Comparison of ENCODE assay signal across 9 mouse cellular contexts in the genomic region with DNA sequence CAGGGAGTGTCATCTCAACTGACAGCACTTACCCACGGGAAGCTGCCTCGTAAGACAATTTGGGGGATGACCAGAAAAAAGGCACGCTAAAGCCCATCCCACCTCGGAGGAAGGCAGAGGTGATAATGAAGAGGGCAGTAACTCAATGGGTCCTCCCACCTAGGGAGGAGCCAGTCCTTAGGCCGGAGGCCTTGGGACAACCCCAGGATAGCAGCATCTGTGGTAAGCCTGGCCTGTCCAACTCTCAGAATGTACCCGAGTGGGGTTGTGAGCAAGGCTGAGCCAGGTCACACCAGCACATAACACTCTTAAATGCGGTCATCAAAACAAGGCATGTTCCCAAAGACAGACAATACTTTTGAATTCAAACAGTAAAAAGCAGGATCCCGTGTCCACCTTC. TPM values are rescaled to one million over a fixed set of nuclear protein-coding genes. Genes with fewer than 3 reads are reported as not detected.
DNase-seq lines count a peak whose midpoint lies in the region; ATAC-seq and TF ChIP-seq lines count a peak whose summit lies in the region.
"Had no signal": no experiment of that assay in that cellular context is flagged by ENCODE, and none has a peak within 500 bp of the region (broad histone marks: within the 10 kb centered on the region; RNA-seq: fewer than 3 reads in every experiment).

No protein-coding gene starts in this region.

- no peaks in the 10 kb centered on the region for H3K36me3 ChIP-seq in heart, adult 2 months (ENCODE audit: control insufficient read depth, insufficient read depth, low read length)
- peaks cover 50% of the 10 kb centered on the region for H3K36me3 ChIP-seq in hindbrain, embryonic 10.5 days
- peaks cover 42% of the 10 kb centered on the region for H3K36me3 ChIP-seq in limb, embryonic 15.5 days
- peaks cover 39% of the 10 kb centered on the region for H3K36me3 ChIP-seq in stomach, embryonic 15.5 days

- TF ChIP-seq EP300 in heart, adult 2 months (IDR thresholded peaks at IDR 0.05; ENCODE audit: insufficient read depth, low read depth, low read length) = no peak

- H3K9ac ChIP-seq in heart, adult 2 months (ENCODE audit: low read depth, low read length) = 0 out of 2 replicates have a peak overlapping the region, but pooled peaks have one; percentile 2
- peak overlapping the region; percentile 100; the same call in 1 of the 2 replicates for H3K9ac ChIP-seq in limb, embryonic 15.5 days
- H3K9ac ChIP-seq in stomach, embryonic 15.5 days = 0 out of 2 replicates have a peak overlapping the region, but pooled peaks have one; percentile 100

- H3K4me3 ChIP-seq in heart, adult 2 months = peak overlapping the region; percentile 59; the same call in 1 of the 2 replicates
- H3K4me3 ChIP-seq in brown adipose tissue, adult 24 weeks (ENCODE audit: insufficient read depth, low read depth, low read length) = peak overlapping the region; percentile 73
- H3K4me3 ChIP-seq in hindbrain, embryonic 10.5 days = peak overlapping the region; percentile 77
- H3K4me3 ChIP-seq in limb, embryonic 15.5 days = peak overlapping the region; percentile 96
- peak overlapping the region; percentile 97 for H3K4me3 ChIP-seq in stomach, embryonic 15.5 days (replicated peaks)

- no peak for ATAC-seq in limb, embryonic 15.5 days (ENCODE audit: insufficient number of reproducible peaks, low FRiP score, low TSS enrichment, low read depth)
- no peak for ATAC-seq in stomach, embryonic 15.5 days (ENCODE audit: insufficient read depth, low FRiP score, low read depth)

- H3K27ac ChIP-seq in heart, adult 2 months = no peak overlapping the region
- H3K27ac ChIP-seq in brown adipose tissue, adult 24 weeks (replicated peaks; ENCODE audit: low read depth, low read length) = no peak overlapping the region
- no peak overlapping the region for H3K27ac ChIP-seq in hindbrain, embryonic 10.5 days
- H3K27ac ChIP-seq in limb, embryonic 15.5 days = no peak overlapping the region
- no peak overlapping the region for H3K27ac ChIP-seq in stomach, embryonic 15.5 days

- H3K4me1 ChIP-seq in heart, adult 2 months (ENCODE audit: control insufficient read depth, insufficient read depth, low read length) = peaks cover 4% of the 10 kb centered on the region; the same call in 1 of the 2 replicates
- peaks cover 8% of the 10 kb centered on the region; the same call in 1 of the 2 replicates for H3K4me1 ChIP-seq in brown adipose tissue, adult 24 weeks (ENCODE audit: control insufficient read depth, insufficient read depth, insufficient read length, low read length)
- H3K4me1 ChIP-seq in hindbrain, embryonic 10.5 days (replicated peaks) = peaks cover 26% of the 10 kb centered on the region
- peaks cover 16% of the 10 kb centered on the region for H3K4me1 ChIP-seq in limb, embryonic 15.5 days
- peaks cover 17% of the 10 kb centered on the region for H3K4me1 ChIP-seq in stomach, embryonic 15.5 days

- no peaks in the 10 kb centered on the region for H3K27me3 ChIP-seq in heart, adult 2 months (ENCODE audit: control insufficient read depth, insufficient read depth, low read length)
- H3K27me3 ChIP-seq in hindbrain, embryonic 10.5 days (ENCODE audit: insufficient read depth, poor library complexity, severe bottlenecking) = no peaks in the 10 kb centered on the region
- no peaks in the 10 kb centered on the region for H3K27me3 ChIP-seq in limb, embryonic 15.5 days
- no peaks in the 10 kb centered on the region for H3K27me3 ChIP-seq in stomach, embryonic 15.5 days (replicated peaks)

- WGBS in heart, adult 2 months = 20% methylated on average over 8 of the region's 8 CpGs
- WGBS in hindbrain, embryonic 10.5 days = 56% methylated on average over 8 of the region's 8 CpGs
- WGBS in limb, embryonic 15.5 days = 37% methylated on average over 8 of the region's 8 CpGs
- 26% methylated on average over 8 of the region's 8 CpGs for WGBS in stomach, embryonic 15.5 days

- no peaks in the 10 kb centered on the region for H3K9me3 ChIP-seq in hindbrain, embryonic 10.5 days
- H3K9me3 ChIP-seq in limb, embryonic 15.5 days = no peaks in the 10 kb centered on the region
- H3K9me3 ChIP-seq in stomach, embryonic 15.5 days = no peaks in the 10 kb centered on the region

- DNase-seq in heart, adult 2 months = peak in 1 of 2 experiments; percentile 20
- no peak for DNase-seq in heart, adult 8-10 months (ENCODE audit: low spot score)
- no peak for DNase-seq in hindbrain, embryonic 10.5 days (ENCODE audit: low spot score)
- no peak for DNase-seq in cerebellum, postnatal 4 days (ENCODE audit: low spot score in 2 of 2)
- DNase-seq in urinary bladder, adult 2 months (ENCODE audit: low spot score) = no peak

- no peak for TF ChIP-seq CTCF in heart, adult 2 months (IDR thresholded peaks at IDR 0.05)

- no peak for TF ChIP-seq POLR2A in heart, adult 2 months (IDR thresholded peaks at IDR 0.05; ENCODE audit: insufficient read depth, low read depth, low read length)

- intact Hi-C loops in heart, adult 2 months (cut with DNase I) = loop anchor here (2.0 kb wide), 1 partner anchor 39 kb away; the partner anchor contains the start of gene Clpp

- H3K4me2 ChIP-seq in limb, embryonic 15.5 days = peak overlapping the region; percentile 74
- peak overlapping the region; percentile 76 for H3K4me2 ChIP-seq in stomach, embryonic 15.5 days

- H3K79me2 ChIP-seq in heart, adult 2 months (replicated peaks; ENCODE audit: control insufficient read depth, insufficient read depth, low read length) = peaks cover 2% of the 10 kb centered on the region

RNA-seq across cellular contexts. Expression of gene Khsrp, which starts 1.6 kb away (rescaled TPM):
- total RNA-seq in heart, adult 2 months (2021) = 10 to 100 TPM; 42.6 to 44.5 TPM
- 35.7 and 36.5 TPM in 2 replicates for polyA plus RNA-seq in heart, adult 2 months (2012; rRNA removed)
- total RNA-seq in heart, adult 8-10 months (2022) = 10 to 100 TPM; 35.0 to 47.6 (median 38.6) TPM
- polyA plus RNA-seq in brown adipose tissue, adult 24 weeks (2012; ENCODE audit: insufficient read depth, insufficient read length, missing spikeins) = 18.7 and 21.7 TPM in 2 replicates
- polyA plus RNA-seq in hindbrain, embryonic 10.5 days (2016; fragmentation: Nextera tagmentation; extraction: Ambion mirVana) = 51.1 and 52.0 TPM in 2 replicates
- 24.2 and 35.9 TPM in 2 replicates for polyA plus RNA-seq in limb, embryonic 15.5 days (2015; fragmentation: Nextera tagmentation; extraction: Ambion mirVana)
- 39.4 and 41.0 TPM in 2 replicates for polyA plus RNA-seq in stomach, embryonic 15.5 days (2015; fragmentation: Nextera tagmentation; extraction: Ambion mirVana)
- 54.9 and 60.3 TPM in 2 replicates for polyA plus RNA-seq in urinary bladder, adult 2 months (2012; rRNA removed)

RNA-seq across cellular contexts. Expression of gene Slc25a41, which starts 11.8 kb away (rescaled TPM):
- total RNA-seq in heart, adult 2 months (2021) = not detected
- 0.18 TPM in 1 of 2 replicates, not detected in the other for polyA plus RNA-seq in heart, adult 2 months (2012; rRNA removed)
- not detected for total RNA-seq in heart, adult 8-10 months (2022)
- polyA plus RNA-seq in brown adipose tissue, adult 24 weeks (2012; ENCODE audit: insufficient read depth, insufficient read length, missing spikeins) = not detected in 2 replicates
- polyA plus RNA-seq in hindbrain, embryonic 10.5 days (2016; fragmentation: Nextera tagmentation; extraction: Ambion mirVana) = not detected in 2 replicates
- not detected in 2 replicates for polyA plus RNA-seq in limb, embryonic 15.5 days (2015; fragmentation: Nextera tagmentation; extraction: Ambion mirVana)
- not detected in 2 replicates for polyA plus RNA-seq in stomach, embryonic 15.5 days (2015; fragmentation: Nextera tagmentation; extraction: Ambion mirVana)
- polyA plus RNA-seq in urinary bladder, adult 2 months (2012; rRNA removed) = not detected in 2 replicates
- total RNA-seq: neutrophil, adult 5-6 weeks had no signal

RNA-seq across cellular contexts. Expression of gene Gm17949, which starts 18.4 kb away (rescaled TPM):
- total RNA-seq in heart, adult 2 months (2021) = under 1 TPM in 1 of 2 experiments, not detected in 1; 0.18 TPM
- polyA plus RNA-seq in heart, adult 2 months (2012; rRNA removed) = not detected in 2 replicates
- under 1 TPM in 2 of 4 experiments, not detected in 2; 0.37 to 0.60 TPM for total RNA-seq in heart, adult 8-10 months (2022)
- polyA plus RNA-seq in brown adipose tissue, adult 24 weeks (2012; ENCODE audit: insufficient read depth, insufficient read length, missing spikeins) = not detected in 2 replicates
- polyA plus RNA-seq in hindbrain, embryonic 10.5 days (2016; fragmentation: Nextera tagmentation; extraction: Ambion mirVana) = 0.41 and 0.43 TPM in 2 replicates
- 0.37 and 0.40 TPM in 2 replicates for polyA plus RNA-seq in limb, embryonic 15.5 days (2015; fragmentation: Nextera tagmentation; extraction: Ambion mirVana)
- 0.51 and 0.58 TPM in 2 replicates for polyA plus RNA-seq in stomach, embryonic 15.5 days (2015; fragmentation: Nextera tagmentation; extraction: Ambion mirVana)
- 0.18 and 0.19 TPM in 2 replicates for polyA plus RNA-seq in urinary bladder, adult 2 months (2012; rRNA removed)
- total RNA-seq: neutrophil, adult 5-6 weeks had no signal

RNA-seq across cellular contexts. Expression of gene Gtf2f1, which starts 18.6 kb away (rescaled TPM):
- 10 to 100 TPM; 20.7 TPM for total RNA-seq in heart, adult 2 months (2021)
- polyA plus RNA-seq in heart, adult 2 months (2012; rRNA removed) = 12.3 and 14.3 TPM in 2 replicates
- 10 to 100 TPM; 17.7 to 25.1 (median 20.6) TPM for total RNA-seq in heart, adult 8-10 months (2022)
- 29.1 and 29.3 TPM in 2 replicates for polyA plus RNA-seq in brown adipose tissue, adult 24 weeks (2012; ENCODE audit: insufficient read depth, insufficient read length, missing spikeins)
- polyA plus RNA-seq in hindbrain, embryonic 10.5 days (2016; fragmentation: Nextera tagmentation; extraction: Ambion mirVana) = 71.0 and 78.3 TPM in 2 replicates
- 62.0 and 75.6 TPM in 2 replicates for polyA plus RNA-seq in limb, embryonic 15.5 days (2015; fragmentation: Nextera tagmentation; extraction: Ambion mirVana)
- polyA plus RNA-seq in stomach, embryonic 15.5 days (2015; fragmentation: Nextera tagmentation; extraction: Ambion mirVana) = 58.2 and 61.1 TPM in 2 replicates
- 41.2 and 47.4 TPM in 2 replicates for polyA plus RNA-seq in urinary bladder, adult 2 months (2012; rRNA removed)

RNA-seq across cellular contexts. Expression of gene Crb3, which starts 29.2 kb away (rescaled TPM):
- total RNA-seq in heart, adult 2 months (2021) = not detected
- 0.26 and 1.2 TPM in 2 replicates for polyA plus RNA-seq in heart, adult 2 months (2012; rRNA removed)
- total RNA-seq in heart, adult 8-10 months (2022) = under 1 TPM in 2 of 4 experiments, not detected in 2; 0.23 to 0.72 TPM
- not detected in 2 replicates for polyA plus RNA-seq in brown adipose tissue, adult 24 weeks (2012; ENCODE audit: insufficient read depth, insufficient read length, missing spikeins)
- 5.1 and 8.2 TPM in 2 replicates for polyA plus RNA-seq in hindbrain, embryonic 10.5 days (2016; fragmentation: Nextera tagmentation; extraction: Ambion mirVana)
- polyA plus RNA-seq in limb, embryonic 15.5 days (2015; fragmentation: Nextera tagmentation; extraction: Ambion mirVana) = 9.7 and 11.4 TPM in 2 replicates
- polyA plus RNA-seq in stomach, embryonic 15.5 days (2015; fragmentation: Nextera tagmentation; extraction: Ambion mirVana) = 50.8 and 60.8 TPM in 2 replicates
- polyA plus RNA-seq in urinary bladder, adult 2 months (2012; rRNA removed) = 22.8 and 32.2 TPM in 2 replicates

Comparison
In these comparisons a context has a peak if more than half of its experiments do, and no peak if none do; other contexts are left out.
1. H3K9ac ChIP-seq: peak in every context shown above with its lines; median percentile 100 in limb, embryonic 15.5 days; 100 in stomach, embryonic 15.5 days; 2 in heart, adult 2 months.